Mouse (Mus musculus) central nervous system, embryonic 11.5 days (tissue): ENCODE data around the gene Nfkbiz. TPM values are rescaled to one million over a fixed set of nuclear protein-coding genes. Genes with fewer than 3 reads are reported as not detected.

ENCODE experiments used
- polyA plus RNA-seq: library from polyadenylated mRNA; depleted of rRNA; stranded (reverse); fragments of >200 nt; gene quantifications from 2 replicates; pipeline ENCODE4 v1.2.3, GENCODE M21; 2012; rRNA removed

Gene Nfkbiz
- polyA plus RNA-seq, result 3.0 and 5.2 TPM in 2 replicates

GRCm38 (mm10) chr16:55838510-55839474 lies at the start of gene Nfkbiz:
Nfkbiz (minus strand) TSS chr16:55838899.

Other genes starting within 250 kb of the Nfkbiz start
- 1.9 and 2.1 TPM in 2 replicates for gene Nxpe3, start 56.4 kb upstream of the Nfkbiz start, polyA plus RNA-seq
- gene Cep97, start 96.0 kb upstream of the Nfkbiz start, polyA plus RNA-seq, result 12.0 and 12.7 TPM in 2 replicates
- gene Rpl24, start 127.4 kb upstream of the Nfkbiz start, polyA plus RNA-seq, result 790 and 944 TPM in 2 replicates
- 12.2 and 14.9 TPM in 2 replicates for gene Zbtb11, start 135.0 kb upstream of the Nfkbiz start, polyA plus RNA-seq
- gene Pcnp, start 190.8 kb upstream of the Nfkbiz start, polyA plus RNA-seq, result 131 and 150 TPM in 2 replicates
- 15.1 and 16.0 TPM in 2 replicates for gene Trmt10c, start 198.9 kb upstream of the Nfkbiz start, polyA plus RNA-seq
- 24.1 and 33.9 TPM in 2 replicates for gene Senp7, start 209.4 kb upstream of the Nfkbiz start, polyA plus RNA-seq